Mouse (Mus musculus) cerebellum, postnatal 4 days (tissue): ENCODE data around the gene Ifitm1.
"Not testable (repeated sequence)": the region's sequence is repeated elsewhere in the genome, so short reads cannot be mapped to it uniquely, and the experiment has no call there.

Experiments
- DNase-seq, 2 experiments: peaks; one replicate each; pipeline ENCODE4 v3.0.0; 2022; ENCODE audit warnings: low spot score in 2 of 2, mixed read lengths in 1 of 2

Ifitm1 gene

DNA sequence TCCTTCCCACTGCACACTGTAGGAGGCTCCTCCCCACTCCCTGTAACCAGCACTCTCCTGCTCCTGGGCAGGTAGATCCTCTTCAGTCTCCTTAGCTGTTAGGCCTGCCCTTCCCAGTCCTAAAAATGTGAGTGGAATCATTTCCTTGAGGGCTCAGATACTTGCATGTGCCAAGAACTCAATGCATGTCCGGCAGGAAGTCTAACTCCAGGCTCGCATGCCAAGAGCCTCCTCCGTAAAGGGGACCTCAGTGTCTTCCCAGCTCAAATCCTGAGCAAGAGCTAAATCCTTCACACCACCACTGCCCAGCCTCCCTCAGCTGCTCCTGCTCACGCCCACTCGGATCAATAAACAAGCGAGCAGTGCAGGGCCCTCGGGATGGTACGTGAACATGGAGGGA, 16.0 kb upstream of the Ifitm1 start:
- no peak for DNase-seq

DNA sequence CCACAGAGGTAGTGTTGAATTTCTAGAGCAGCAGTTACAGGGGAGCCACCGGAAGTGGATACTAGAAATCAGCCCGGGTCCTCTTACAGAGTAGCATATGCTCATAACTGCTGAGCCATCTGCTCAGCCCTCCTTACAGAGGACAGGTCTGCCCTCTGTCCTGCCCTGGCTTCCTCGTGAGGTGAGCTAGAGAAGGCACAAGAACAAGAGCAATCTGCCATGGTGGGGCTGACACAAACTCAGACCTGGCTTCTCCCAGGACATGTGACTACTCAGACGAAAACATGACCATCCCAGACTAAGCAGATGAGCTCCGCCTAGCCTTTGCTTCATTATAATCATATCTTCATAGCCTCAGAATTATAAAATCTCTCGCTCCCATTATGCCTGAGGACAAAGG, 15.3 kb upstream of the Ifitm1 start:
- no peak for DNase-seq

DNA sequence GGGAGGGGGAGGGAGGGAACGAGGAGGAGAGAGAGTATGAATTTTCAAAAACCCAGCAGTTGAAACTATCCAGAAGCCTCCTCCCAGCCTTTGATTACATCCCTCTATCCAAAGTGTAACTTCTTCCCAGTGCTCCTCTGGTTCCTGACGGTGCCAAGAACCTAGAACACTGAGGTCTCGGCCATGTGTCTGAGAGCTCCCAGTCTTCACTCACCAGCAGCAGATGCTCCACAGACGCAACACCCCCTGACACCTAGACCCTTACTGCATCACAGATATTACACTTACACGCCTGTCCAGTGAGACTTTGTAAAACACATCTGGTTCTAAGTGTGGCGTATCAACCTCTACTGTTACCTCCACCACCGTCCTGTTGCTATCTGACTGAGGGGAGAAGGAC, 14.6 kb upstream of the Ifitm1 start:
- no peak for DNase-seq

DNA sequence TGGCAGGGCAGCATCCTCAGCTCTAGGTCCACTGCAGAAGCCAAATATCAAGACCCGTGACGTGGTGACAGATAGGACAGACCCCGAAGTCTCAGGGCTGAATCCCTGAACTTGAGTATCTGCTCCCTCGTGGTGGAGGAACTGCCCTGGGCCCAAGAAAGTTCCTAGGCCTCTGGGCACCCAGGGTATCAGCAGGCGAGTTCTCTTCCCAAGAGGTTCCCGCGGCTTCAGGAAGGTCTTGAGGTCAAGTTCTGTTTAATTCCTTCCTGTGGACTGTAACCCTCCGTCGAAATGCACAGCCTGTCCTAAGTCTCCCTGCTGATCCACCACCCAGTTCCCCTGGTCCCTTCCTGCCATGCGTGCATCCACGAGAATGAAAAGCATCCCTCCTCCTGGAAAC, 13.9 kb upstream of the Ifitm1 start:
- DNase-seq, result no peak

- DNase-seq, result no peak
Observed at GRCm38 (mm10) chr7:140953800-140954732, 13.0 kb upstream of the Ifitm1 start.

- DNase-seq, result no peak
Observed at GRCm38 (mm10) chr7:140954733-140955071, 12.3 kb upstream of the Ifitm1 start.

DNA sequence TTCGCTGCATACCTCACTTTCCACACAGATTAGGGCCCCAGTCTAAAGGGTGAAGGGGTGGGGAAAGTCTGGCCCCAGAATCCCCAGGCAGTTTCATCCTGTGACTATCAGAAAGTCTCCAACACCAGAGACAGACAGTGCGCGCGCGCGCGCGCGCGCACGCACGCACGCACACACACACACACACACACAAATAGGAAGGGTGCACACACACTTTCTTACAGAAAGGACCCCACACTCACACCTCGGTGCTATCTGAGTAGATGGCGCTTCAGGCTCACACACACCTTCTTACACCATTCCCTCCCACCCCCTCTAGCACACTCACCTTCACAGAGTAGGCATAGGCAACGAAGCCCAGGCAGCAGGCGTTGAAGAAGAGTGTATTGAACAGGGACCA, 11.7 kb upstream of the Ifitm1 start:
- DNase-seq, result no peak

DNA sequence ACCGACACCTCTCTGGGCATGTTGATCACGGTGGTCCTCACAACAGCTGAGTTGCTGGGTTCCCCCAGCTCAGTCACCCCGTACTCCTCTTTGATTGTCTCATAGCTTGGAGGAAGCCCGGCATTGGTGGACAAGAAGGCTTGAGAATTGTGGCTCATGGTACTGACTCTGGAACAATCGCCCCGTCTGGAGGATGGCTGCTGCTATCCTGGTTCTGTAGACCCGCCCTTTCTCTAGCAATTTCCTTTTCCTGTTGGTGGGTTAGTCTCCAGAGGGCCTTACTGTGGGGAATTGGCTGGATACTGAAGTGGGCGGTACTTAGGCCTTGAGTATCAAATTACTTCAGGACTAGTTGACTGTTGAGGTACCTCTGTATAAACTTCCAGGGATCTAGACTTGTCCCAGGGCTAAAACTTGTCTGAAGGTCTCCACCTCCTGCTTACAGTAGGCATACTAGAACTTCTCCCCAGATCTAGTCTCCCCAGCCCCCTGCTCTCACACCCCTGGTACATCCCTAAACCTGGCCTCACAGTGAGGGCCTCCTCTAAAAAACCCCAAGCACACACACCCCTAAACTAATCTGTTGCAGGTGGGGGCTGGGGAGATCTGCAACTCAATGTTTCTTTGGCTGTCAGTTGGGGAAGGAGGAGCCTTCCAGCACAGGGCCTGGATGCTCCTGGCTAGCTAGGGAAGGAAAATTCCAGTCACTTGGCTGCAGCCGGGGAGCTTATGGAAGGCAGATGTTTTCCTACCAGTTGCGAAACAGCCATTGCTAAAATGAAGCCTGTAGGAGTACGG, 11.1 kb upstream of the Ifitm1 start, which contains the start of the genes Gm45717 and Ifitm2:
Gene Gm45717 (minus strand): TSS at position 180 of the 798 bp plus-strand sequence.
Gene Ifitm2 (minus strand): TSS at position 230 of the 798 bp plus-strand sequence.
- DNase-seq, result peak in 1 of 2 experiments; percentile 20

DNA sequence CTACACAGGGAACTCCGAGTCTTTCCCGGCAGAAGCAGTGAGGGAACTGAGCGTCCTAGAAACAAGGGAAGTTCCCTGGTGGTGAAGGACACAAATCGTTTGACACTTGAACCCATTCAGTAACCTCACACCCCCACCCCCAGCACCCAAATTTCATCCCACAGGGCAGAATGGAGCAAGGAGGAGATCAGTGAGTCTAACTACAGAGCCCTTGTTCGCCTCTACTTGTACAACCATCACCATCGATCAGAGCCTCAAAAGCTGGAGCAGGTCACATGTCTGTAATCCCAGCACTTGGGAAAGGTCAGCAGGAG, 10.5 kb upstream of the Ifitm1 start:
- DNase-seq, result no peak

GRCm38 (mm10) chr7:140959181-140959901, 7.7 kb upstream of the Ifitm1 start:
- peak in 1 of 2 experiments; percentile 26 for DNase-seq

DNA sequence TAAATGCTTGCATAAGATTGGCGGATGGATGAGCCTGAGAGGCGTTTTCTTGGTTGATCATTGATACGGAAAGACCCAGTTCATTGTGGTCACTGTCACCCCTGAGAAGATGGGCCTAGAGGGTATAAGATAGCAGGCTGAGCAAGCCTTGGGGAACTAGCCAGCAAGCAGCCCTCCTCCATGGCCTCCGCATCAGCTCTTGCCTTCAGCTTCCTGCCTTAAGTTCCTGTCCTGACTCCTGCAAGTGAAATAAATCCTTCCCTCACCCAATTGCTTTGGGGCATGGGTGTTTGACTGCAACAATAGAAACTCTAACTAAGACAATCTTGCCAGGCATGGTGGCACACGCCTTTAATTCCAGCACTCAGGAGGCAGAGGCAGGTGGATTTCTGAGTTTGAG, 7.0 kb upstream of the Ifitm1 start:
- DNase-seq, result no peak

DNA sequence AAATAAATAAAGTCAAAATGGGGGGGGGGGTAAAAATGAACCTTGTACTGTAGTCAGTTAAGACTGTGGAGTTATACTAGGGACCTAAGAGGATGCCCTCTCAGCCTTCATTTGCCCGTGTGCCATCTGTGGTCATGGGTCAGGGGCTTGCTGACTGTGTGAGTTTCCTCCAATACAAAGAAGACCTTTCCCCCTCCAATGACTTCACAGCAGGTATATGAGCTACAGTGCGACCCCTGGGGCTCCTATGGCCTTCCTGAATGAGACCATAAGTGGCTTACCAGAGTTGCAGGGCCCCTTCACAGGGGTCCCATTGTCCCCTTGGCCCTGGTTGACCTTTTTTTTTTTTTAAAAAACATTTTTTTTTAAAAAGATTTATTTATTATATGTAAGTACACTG, 5.6 kb upstream of the Ifitm1 start:
- DNase-seq, result no peak

DNA sequence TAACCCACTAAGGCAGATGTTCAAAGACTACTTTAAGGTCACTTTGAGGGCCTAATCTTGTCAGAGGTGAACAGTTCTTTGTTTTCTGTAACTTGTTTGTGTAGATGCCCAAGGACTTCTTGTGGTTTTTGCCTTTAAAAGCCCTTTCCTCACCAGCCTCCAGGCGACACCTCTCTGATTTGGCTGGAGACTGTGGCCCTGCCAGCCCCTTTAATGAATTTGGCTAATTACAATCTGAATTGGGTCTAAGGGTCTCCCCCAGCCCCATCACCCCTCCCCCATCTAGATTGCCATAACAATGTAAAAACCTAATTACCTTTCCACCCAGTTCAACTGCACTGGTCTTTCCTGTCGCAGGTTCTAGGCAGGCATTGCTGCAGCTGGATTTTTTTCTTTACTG, 4.3 kb upstream of the Ifitm1 start:
- DNase-seq, result no peak

GRCm38 (mm10) chr7:140967862-140968591, 1.0 kb downstream of the Ifitm1 start:
- no peak for DNase-seq

- DNase-seq, result not testable (repeated sequence)
Observed at GRCm38 (mm10) chr7:140968710-140969109, 1.7 kb downstream of the Ifitm1 start.

DNA sequence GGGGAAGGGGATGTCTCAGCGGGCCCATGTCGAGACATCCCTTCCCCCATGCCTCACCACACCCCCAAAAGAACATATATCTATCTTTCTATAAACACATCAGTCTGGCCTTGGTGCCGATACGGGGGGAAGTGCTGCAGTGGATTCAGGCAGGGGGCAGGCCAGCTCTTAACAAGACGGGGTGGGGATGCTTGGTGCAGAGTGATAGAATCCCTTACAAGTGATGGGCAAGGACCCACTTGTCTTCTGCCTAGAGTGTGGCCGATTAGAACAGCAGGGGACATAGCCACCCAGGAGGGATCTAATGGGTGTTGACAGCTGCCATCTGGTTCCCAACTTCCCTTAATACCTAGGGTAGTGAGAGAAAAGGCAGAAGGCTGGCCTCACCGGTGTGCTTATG, 3.9 kb downstream of the Ifitm1 start:
- DNase-seq, result no peak

DNA sequence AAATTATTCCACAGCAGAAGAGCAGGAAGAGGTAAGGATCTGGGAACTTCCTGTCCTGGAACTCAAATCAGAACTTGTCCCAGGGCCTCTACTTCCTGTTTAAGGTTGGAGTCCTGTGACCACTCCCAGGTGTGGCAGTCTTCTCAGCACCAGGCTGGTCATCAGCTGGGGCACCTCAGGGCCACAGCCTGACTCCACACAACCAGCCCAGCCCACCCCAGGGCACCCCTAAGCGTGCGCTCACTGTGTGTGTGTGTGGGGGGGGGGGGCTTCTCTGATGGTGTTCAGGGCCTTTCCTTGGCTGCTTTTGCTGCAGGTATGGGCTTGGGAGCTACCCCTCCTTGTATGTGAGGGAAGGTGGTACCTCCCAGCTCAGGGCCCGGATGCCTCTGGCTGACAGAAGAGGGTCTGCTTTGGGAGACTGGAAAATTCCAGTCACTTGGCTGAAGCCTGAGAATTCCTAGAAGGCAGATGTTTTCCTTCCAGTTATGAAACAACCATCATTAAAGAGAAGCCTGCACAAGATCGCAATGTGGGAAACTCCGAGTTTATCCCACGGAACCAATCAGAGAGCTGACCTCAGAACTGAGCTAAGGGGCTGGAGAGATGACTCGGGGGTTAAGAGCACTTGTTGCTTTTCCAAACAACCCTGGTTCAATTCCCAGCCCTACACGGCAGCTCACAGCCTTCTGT, 4.6 kb downstream of the Ifitm1 start:
- DNase-seq, result no peak

DNA sequence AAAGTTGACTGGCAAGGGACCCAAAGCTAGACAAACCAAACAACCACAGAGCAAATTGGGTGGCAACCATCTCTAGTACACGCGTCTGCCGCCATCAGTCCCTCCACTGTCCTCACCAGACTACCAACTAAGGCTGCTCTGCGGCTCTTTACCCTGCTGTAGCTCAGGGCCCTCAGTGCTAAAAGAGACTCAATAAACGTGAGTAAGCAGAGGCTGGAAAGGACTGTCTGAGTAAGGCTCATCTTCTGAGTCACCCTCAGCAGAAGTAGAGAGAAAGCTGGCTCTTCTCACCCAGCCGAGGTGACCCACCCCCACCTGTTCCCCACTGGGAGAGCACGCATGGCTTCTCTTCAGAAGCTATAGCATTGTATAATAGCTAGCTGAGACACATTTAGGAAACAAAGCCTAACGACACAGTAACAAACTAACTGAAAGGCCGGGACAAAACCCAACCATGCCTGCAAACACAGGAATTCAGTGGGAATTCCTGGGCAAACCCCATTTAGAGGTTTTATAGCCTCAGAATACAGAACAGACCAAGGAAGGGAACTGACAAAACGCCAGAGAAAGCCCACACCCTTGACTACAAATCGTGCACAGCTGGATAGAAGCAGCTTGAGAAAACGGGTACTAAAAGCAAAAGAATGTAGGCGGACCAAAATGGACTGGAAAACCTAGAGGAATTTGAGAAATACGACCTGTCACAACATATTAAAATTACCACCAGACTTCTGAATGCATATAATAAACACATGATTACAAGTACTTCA, 6.6 kb downstream of the Ifitm1 start:
- DNase-seq, result no peak

DNA sequence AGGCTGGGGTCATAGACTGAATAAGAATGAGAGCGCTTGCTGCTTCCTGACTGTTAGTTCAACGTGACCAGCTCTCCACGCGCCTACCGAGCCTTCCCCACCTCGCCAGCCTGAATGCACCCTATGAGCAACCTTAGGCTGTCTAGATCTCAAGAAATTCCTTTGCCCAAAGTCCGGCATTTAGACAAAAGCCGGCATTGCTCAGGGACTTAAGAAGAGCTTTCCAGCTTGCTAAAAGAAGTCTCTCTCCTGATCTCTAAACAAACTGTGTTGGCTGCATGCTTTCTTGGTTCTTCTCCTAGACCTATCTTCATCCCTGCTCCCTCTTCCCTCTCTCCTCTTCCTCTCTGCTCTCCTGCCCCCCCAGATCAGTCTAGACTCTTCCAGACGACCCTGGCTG, 7.9 kb downstream of the Ifitm1 start:
- no peak for DNase-seq

DNA sequence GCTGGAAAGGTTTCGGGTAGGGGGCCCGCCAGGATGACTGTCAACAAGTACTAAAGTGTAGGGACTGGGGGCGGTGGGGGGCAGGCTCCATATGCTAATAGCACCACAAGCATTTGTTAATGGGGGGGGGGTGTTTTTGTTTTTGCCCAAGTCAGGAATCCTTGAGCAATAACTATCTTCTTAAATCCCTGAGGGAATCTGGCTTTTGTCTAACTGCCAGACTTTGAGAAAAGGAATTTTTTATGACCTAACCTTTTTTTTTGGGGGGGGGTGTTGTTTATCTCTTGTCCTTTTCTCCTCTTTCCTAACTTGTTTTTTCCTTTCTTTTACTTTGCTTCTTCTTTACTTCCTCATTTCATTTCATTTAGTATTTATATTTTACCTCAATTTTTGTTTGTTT, 8.4 kb downstream of the Ifitm1 start:
- DNase-seq, result no peak
